Mouse (Mus musculus): ENCODE results near the gene Pibf1. TPM values are rescaled to one million over a fixed set of nuclear protein-coding genes. Genes with fewer than 3 reads are reported as not detected.

Pibf1 gene
- total RNA-seq, 2 experiments from 2014 or later: 7.3 to 7.9 TPM

DNA sequence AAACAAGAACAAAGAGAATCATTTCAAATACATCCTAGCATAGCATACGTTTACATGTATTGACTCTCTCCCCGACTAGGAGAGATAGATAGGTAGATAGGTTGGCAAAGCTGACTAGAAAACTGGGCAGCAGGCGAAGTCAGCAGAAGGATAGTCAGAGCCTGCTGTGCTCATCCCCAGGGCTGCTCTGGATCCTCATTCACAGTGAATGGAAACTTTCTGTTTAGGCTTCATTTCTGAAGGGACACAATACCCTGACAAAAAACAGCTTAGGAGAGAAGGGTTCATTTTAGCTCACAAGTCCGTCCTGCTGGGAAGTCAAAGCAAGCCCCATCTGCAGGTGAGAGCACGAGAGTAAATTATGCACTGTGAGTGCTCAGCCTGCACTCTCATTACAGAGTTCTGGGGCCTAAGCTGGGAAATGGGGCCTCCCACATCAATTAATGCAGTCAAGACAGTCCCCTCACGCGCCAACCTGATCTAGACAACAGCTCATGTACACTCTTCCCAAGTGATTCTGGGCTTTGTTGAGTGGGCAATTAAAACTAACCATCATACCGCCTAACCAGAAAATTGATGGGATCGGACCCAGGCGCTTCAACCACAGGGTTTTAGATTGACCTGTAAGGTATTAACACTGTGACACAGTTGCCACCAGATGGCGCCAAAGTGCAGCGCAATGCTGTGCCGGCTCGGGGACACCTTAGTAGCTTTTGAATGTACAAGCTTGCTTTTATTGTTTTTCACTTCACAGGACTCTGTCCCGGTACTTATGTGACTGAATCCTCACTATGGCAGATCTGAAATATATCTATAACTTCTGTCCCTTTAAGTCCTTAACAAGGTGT, 42.8 kb downstream of the Pibf1 start:
- peak; percentile 35 for DNase-seq

- no peak for DNase-seq
Measured at GRCm38 (mm10) chr14:99146841-99147240, 47.6 kb downstream of the Pibf1 start.

GRCm38 (mm10) chr14:99152683-99153082, 53.5 kb downstream of the Pibf1 start:
- DNase-seq: no peak

- no peak for DNase-seq
Measured at GRCm38 (mm10) chr14:99159940-99160339, 60.7 kb downstream of the Pibf1 start.

DNA sequence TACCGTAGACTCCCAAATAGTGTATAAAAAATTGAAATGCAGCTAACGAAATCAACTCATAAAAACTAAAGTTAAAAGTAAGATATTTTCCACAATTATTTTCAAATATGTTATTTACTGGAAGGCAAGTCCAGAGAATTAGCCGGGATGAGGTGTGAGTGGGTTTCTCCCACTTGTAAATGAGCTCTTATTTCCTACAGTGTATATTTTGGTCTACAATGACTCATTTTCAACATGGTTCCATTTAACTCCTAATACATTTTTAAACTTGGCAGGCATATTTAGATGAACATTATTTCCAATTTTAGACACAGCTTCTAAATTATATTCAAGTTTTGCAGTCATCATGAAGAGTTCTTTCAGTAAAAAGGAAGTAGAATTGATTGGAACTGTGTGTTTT, 63.8 kb downstream of the Pibf1 start:
- no peak for DNase-seq

DNA sequence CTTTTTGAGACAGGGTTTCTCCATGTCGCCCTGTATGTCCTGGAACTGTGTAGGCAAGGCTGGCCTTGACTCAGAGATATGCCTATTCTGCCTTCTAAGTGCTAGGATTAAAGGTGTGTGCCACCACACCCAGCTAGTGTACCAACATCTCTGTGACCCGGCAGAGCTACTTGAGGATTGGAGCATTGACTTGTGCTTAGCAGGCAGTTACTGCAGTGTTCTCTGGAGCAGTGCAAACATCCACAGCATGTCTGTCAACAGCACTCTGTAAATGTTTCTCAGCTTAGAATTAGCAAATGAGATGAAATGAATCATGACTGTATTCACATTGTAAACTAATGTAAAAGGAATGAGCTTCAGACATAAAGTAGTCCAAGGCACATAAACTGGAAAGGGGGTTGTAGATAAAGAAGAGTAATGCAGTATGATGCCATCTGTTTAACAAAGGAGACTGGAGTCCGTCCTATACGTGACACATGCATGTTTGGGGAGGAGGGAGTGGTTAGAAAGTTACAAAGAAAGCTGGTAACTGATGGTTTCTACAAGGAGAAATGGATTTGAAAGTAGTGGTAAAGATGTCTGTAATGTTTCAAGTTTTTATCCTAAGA, 75.0 kb downstream of the Pibf1 start:
- no peak for DNase-seq

DNA sequence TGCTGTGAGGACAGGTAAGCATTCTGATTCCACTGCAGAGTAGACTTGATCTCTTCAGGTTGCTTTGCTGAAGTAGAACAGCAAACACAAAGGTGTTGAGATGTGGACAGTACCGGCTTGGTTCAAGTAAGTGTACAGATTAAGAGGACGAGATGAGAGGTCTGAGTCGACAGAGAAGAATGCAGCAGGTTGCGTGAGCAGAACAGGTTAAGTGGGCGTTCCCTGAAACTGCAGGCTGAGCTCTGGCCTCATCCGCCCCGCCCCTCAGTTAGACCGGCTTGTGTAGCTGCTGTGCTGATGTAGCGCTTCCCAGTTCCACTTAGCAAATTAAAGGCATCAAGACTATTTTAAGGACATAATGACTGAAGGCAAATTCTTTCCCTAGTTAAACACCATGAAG, 77.3 kb downstream of the Pibf1 start:
- no peak for DNase-seq

DNA sequence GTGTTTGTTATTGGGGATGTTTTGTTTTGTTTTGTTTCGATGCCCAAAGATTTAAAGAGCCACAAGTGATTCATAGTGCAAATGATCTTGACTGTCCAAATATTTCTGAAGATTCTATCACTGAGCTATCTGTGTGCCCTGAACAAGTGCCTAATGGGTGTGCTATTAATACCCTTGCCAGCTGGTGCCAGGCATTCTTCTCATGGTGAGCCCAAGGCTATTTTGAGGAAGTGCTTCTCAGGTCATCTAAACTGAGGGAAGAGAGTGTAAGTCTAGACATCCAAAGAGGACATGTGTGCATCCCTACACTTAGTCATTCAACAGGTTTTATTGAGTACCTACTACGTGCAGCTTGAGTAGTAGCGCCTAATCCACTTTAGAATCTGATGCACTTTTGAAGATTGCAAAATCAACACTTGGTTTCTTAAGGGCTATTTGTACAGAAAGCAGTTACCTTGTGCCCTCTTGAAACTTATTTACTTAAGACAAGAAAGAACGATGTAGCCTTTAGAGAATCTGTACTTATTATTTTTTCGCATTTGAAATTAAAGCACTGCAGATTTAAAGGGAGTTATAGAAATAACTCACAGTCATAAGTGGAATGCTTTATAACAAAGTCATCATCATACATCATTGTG, 91.0 kb downstream of the Pibf1 start:
- DNase-seq: peak; percentile 51

DNA sequence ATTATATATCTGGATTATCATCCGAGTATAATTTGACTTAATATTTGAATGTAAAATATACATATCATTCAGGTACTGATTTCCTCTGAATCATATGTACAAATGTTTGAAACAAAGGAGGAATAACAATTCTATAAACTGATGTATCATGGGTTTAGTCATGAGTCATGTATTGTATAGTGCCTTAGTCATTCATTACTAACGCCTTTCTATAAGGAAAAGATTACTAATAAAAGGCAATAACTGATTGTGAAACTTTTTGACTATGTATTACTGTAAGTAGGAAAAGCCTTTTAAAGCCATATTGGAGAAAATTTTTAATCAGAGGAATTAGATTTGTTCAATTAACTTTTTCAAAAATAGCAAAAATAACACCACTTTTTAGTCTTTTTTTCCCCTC, 106.6 kb downstream of the Pibf1 start:
- DNase-seq: no peak

DNA sequence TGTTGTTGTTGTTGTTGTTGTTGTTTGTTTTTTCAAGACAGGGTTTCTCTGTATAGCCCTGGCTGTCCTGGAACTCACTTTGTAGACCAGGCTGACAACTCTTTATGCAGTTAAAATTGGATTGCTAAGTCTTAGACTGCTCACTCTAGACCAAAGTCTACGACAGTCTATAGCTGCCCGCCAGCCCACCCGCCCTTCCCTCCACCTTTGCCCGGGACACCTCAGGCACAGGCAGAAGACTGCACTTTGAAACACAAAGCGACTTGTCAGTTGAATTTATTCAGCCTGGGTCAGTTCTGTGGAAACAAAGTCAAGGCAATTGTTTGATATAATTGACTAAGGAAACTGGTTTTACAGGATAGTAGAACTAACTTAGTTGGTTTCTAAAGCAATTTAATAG, 107.4 kb downstream of the Pibf1 start:
- no peak for DNase-seq

- no peak for DNase-seq
Measured at GRCm38 (mm10) chr14:99210431-99210830, 111.2 kb downstream of the Pibf1 start.

GRCm38 (mm10) chr14:99218396-99219012, 119.3 kb downstream of the Pibf1 start:
- no peak for DNase-seq

DNA sequence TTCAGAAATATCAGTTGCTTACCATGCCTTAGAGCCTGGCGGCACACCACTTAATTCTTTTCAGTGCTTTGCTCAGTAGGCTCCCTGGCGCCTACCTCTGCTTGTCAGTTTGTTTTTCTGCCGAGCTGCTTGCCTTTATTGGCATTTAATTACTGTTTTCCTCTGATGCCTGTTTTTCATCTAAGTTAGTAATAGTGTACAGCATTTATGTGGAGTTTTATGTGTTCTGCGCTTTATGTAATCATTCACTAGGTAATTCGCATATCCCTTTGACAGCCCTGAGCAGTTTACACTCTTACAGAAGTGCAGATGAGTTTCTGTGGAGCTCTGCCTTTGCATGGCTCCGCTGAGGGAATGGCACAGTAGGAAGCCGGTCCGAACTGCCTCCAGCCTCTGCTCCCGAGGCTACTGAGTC, 120.5 kb downstream of the Pibf1 start:
- no peak for DNase-seq

DNA sequence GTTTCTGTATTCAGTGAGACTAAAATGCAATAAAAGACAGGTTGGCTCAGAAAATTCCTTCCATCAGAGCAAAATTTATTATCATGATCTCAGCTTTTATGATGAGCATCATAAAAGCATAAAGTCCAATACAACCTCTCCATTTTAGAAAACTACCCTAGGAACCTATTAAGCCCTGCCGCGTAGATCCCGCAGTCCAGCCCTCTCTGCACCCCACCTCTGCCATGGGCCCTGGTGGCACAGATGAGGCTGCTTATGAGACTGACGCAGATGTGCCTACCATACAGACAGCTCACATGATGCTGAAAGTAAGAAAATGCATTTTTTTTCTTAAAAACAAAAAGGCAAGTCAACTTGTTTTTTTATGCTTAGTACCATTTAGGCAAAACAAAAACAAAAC, 126.7 kb downstream of the Pibf1 start:
- DNase-seq: no peak

DNA sequence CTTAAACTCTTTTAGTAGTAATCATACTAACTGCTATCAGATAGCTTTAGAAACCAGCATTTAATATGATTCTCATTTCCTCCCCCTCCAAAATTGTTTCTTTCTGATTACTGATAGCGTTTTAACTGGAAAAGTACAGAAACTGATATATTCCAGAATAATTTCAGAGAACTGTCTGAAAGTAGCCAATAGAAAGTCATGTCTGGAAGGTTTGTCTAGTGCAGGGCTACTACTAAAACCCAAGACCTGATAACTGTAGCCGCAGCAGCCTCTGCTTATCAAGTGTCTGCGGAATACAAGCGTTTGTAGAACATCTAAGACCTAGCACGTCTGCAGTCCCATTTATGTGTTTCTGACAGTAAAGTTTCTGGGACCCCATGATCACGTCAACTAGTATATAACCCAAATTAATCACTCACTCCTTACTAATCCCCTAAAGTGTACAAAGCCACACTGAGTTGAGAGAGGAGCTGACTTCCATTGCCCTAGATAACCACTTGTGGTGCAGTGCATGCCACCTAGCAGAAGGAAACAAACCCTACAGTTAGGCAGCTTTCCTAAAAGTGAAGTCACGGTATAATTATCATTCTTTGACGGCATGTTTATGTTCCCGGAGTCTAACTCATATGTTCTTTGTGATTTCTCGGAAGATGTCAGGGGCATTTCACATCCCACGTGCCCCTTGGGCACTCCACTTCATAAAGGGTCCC, 130.0 kb downstream of the Pibf1 start:
- DNase-seq: no peak

- DNase-seq: no peak
Measured at GRCm38 (mm10) chr14:99233056-99233455, 133.8 kb downstream of the Pibf1 start.

DNA sequence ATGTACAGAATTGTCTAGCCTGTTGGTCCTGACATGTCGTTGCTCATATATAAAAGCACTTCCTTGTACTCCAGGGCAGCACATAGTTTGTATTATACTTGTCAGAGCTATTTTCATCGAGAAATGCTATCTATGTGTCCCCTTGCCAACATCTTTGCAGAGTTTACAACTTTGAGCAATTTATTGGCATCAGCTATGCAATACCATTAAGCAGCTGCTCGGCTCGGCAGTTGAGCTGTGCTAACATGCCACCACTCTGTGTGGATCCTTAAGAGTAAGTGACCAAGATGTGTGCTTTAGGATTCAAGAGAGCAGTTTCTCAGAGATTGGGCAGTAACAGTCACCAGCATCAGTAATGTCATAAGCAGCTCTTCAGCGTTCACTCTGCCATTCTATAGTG, 137.9 kb downstream of the Pibf1 start:
- no peak for DNase-seq

DNA sequence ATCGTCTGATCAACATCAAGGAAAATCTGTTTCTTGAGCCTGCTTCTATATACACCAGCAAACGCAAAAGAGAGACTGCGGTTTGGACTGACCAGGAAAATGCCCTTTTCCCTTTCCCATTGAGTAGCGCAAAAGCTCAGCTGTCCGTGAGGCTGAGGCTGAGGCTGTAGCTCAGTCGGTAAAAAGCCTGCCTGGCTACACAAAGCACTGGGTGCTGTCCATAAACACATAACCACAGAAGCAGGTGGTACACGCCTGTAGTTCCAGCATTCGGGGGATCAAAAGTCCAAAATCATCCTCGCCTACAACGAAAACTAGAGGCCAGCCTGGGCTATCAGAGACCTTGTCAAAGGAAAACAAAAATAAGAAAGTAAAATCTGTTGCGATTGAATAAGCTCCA, 141.3 kb downstream of the Pibf1 start:
- DNase-seq: no peak

DNA sequence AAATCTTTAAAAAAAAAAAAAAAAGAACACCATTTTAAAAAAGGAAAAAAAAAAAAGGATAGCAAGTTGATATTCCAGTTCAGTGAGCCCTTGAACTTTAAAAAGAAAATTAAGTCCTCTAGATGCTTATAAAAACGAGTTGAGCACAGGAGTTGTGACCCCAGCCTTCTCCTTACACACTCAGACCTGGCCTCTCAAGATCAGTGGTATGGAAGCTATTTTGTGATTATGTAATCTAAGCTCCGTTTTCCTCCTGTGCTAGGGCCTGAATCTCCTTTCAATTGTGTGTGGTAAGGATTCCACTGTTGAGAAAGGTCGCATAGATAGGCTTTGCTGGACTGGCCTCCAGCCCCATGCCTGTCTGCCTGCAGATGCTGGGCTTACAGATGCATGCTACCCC, 145.3 kb downstream of the Pibf1 start:
- no peak for DNase-seq

DNA sequence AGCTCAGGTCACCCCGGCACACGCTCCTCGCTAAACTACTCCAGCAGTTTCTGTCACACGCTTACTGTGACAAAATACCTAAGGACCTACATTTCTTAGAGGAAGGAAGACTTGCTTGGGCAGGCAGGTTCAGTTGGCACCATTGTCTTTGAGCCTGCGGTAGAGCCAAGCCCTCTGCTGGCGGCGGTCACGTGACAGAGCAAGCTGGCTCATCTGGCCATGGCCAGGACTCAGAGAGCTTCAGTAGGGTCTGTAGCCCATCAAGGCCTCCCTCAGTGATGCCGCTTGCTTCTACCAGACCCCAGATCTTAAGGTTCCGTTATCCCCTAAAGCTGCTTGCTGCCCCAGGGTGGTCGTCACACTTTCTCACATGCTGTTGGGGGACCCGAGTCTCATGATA, 162.8 kb downstream of the Pibf1 start:
- DNase-seq: no peak

DNA sequence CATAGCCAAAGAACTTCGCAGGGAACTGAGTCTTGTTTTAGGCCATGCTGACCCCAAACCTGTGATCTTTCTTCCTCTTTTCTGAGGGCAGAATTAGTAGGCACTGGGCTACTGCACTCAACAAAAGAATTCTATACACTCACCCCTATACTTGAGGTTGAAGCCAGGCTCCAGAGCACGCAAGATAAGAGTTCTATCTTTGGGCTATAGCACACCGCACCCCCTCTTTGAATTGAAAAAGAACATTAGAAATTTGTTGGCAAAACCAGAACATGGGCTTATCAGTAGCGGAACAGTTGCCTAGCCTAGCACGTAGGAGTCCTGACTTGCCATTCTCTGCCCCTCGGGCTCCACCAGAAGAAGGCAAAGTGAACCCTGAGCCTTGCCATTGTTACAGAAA, 164.6 kb downstream of the Pibf1 start:
- no peak for DNase-seq

DNA sequence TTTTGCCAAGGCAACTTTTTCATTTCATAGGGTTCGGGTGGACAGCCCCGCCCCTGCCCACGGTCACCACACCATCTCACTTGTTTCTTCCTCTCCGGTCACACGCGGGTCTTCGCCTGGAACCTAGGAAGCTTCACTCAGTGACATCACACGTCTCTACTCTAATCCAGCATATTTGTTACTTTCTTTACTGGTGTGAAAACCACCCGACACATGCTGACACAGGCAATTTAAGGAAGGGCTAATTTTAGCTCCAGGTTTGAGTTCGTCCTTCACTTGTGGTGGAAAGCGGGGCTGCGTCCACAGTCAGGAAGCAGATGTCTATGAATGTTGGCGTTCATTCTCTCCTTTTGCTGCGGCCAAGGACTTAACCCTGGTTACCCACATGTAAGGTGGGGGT, 166.6 kb downstream of the Pibf1 start:
- DNase-seq: no peak
